Mouse (Mus musculus) kidney, adult 2 months (tissue): ENCODE measurements around the gene 5730480H06Rik.

Source experiments
- CTCF ChIP-seq: fragments of 200-500 bp; conservative IDR thresholded peaks from 2 replicates; pipeline ENCODE4 v1.5.1; 2011; ENCODE audit warnings: low read depth, mild to moderate bottlenecking, control low read depth, low read length, moderate library complexity, mixed read lengths; ENCODE audit not compliant: insufficient read depth, insufficient read length
- POLR2A ChIP-seq: fragments of 200-500 bp; IDR thresholded peaks from one replicate; pipeline ENCODE4 v1.6.1; 2011; ENCODE audit warnings: low read depth, low read length, control low read depth

DNA sequence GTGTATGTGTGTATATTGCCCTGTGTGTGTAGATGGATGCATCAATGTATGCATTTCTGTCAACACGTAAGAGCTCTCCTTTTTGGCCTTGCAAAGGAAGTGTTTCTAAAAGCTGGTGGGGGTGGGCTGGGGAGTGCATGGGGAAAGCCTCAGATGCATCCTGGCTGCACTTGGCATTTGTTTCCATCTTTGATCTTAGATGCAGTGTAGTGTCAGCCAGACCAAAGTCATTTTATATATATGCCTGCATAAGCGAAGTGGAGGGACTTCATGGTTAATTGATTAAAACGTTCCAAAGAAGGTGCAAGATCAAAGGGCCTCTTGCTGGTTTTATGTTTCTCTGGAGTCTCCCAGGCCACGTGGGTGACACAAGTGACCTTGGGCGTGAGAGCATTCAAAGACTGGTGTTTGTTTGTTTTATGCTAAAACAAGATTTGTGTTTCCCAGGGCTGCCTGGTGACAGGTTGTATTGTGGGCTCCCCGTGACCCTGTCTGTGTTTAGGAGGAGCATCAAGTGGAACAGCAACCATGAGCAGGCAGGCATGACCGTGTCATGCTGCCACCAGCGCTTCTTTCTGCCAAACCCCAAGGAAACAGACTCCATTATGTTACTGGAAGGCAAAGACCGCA lies 6.2 kb downstream of the 5730480H06Rik start:
- TF ChIP-seq CTCF (no peak), POLR2A (no peak)
